In the genomic region with DNA sequence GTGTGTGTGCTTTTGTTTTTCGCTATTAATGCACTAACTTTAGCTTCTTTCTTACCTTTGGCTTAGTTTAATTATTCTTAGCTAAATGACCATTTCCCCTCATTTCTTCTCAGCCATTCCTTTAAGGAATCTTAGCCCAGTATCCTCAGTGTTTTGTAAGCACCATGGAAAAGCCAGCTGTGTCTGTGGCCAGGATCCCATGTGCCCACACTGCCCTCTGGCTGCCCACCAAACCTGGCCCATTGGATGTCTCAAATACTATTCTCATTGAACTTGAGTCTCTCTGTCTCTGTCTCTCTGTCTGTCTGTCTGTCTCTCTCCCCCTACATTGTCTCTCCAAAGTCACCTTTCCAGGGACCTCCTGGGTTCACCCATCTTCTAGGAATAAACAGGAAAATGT, we compare ENCODE assay signal across 9 mouse cellular contexts.
DNase-seq lines count a peak whose midpoint lies in the region; ATAC-seq and TF ChIP-seq lines count a peak whose summit lies in the region.
"Had no signal": no experiment of that assay in that cellular context is flagged by ENCODE, and none has a peak within 500 bp of the region (broad histone marks: within the 10 kb centered on the region; RNA-seq: fewer than 3 reads in every experiment).

No protein-coding gene starts in this region.

- H3K4me1 ChIP-seq in neural tube, embryonic 11.5 days (ENCODE audit: control insufficient read depth, insufficient read depth, low read length) = no peaks in the 10 kb centered on the region
- H3K4me1 ChIP-seq in embryonic fibroblast, embryonic 13.5 days (ENCODE audit: control insufficient read depth, insufficient read depth, low read length) = no peaks in the 10 kb centered on the region

- H3K4me3 ChIP-seq in neural tube, embryonic 11.5 days (ENCODE audit: low read depth, low read length) = no peak overlapping the region
- no peak overlapping the region for H3K4me3 ChIP-seq in embryonic fibroblast, embryonic 13.5 days (ENCODE audit: insufficient read depth, low read length)
- H3K4me3 ChIP-seq: myocyte had no signal

- H3K36me3 ChIP-seq in neural tube, embryonic 11.5 days (ENCODE audit: control insufficient read depth, insufficient read depth, low read length) = no peaks in the 10 kb centered on the region

- H3K9me3 ChIP-seq in neural tube, embryonic 11.5 days (ENCODE audit: control insufficient read depth, low read length) = no peaks in the 10 kb centered on the region

- peak; percentile 52 for DNase-seq in adrenal gland, postnatal 14 days
- no peak for DNase-seq in adrenal gland, adult 8-10 months
- DNase-seq in neural tube, embryonic 11.5 days (ENCODE audit: low spot score) = peak; percentile 33
- no peak for DNase-seq in neural tube, embryonic 10.5 days (ENCODE audit: extremely low spot score, low spot score)
- DNase-seq in lung, postnatal 10 days = peak; percentile 69
- DNase-seq in frontal cortex, postnatal 10 days (ENCODE audit: low spot score in 2 of 2) = no peak
- no peak for DNase-seq in thymus, postnatal 36 days

- TF ChIP-seq POLR2A in embryonic fibroblast, embryonic 13.5 days (IDR thresholded peaks at IDR 0.05; ENCODE audit: low read depth, low read length) = no peak

- no peak overlapping the region for H3K9ac ChIP-seq in neural tube, embryonic 11.5 days (ENCODE audit: low read length)

- H3K27me3 ChIP-seq in neural tube, embryonic 11.5 days (ENCODE audit: control insufficient read depth, insufficient read depth, low read length) = no peaks in the 10 kb centered on the region

- 94% methylated on average over 1 of the region's 1 CpGs for WGBS in neural tube, embryonic 11.5 days

- no peak for ATAC-seq in neural tube, embryonic 11.5 days (ENCODE audit: insufficient read depth, low FRiP score, low TSS enrichment)

- TF ChIP-seq CTCF in embryonic fibroblast, embryonic 13.5 days (IDR thresholded peaks at IDR 0.05; ENCODE audit: borderline replicate concordance, insufficient read depth, low read length) = peak; percentile 50; the same call in 1 of the 2 replicates

- no peak overlapping the region for H3K27ac ChIP-seq in neural tube, embryonic 11.5 days (ENCODE audit: low read depth, low read length)
- no peak overlapping the region for H3K27ac ChIP-seq in embryonic fibroblast, embryonic 13.5 days (ENCODE audit: insufficient read depth, low read length)

- H3K4me2 ChIP-seq in neural tube, embryonic 11.5 days (ENCODE audit: low read depth) = no peak overlapping the region

Comparison
In these comparisons a context has a peak if more than half of its experiments do, and no peak if none do; other contexts are left out.
1. DNase-seq: peak in adrenal gland, postnatal 14 days (single experiment), neural tube, embryonic 11.5 days (single experiment) and lung, postnatal 10 days (single experiment); none in adrenal gland, adult 8-10 months (single experiment), neural tube, embryonic 10.5 days (single experiment), frontal cortex, postnatal 10 days (0 of 2) and thymus, postnatal 36 days (0 of 2).